Mouse (Mus musculus) layer of hippocampus, adult 9-11 months (tissue): ENCODE data around the gene Anks1.

Experiments used
- DNase-seq: peaks from one replicate; pipeline ENCODE4 v3.0.0; 2022

Gene Anks1

DNA sequence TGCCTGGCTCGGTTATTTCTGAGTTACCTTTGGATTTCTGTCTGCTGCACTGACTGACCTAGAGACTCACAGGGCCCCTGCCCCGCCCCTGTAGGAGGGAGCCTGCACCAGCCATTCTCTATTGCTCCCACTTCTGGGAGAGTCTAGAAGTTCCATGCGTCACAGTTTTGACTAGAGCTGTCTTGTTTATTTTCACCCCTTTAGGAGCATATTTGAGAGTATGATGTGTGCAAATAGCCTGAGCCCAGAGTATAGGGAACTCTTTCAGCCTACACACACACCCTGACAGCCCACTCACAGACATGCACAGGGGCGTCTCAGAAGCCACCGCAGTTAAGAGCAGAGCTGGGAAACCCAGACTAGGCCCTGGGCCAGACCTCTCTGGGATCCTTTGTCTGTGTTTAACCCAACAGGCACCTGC, 116.4 kb downstream of the Anks1 start:
- DNase-seq = no peak

GRCm38 (mm10) chr17:28026111-28026872, 117.2 kb downstream of the Anks1 start:
- no peak for DNase-seq

GRCm38 (mm10) chr17:28027197-28027596, 118.1 kb downstream of the Anks1 start:
- no peak for DNase-seq

GRCm38 (mm10) chr17:28028236-28028635, 119.1 kb downstream of the Anks1 start:
- no peak for DNase-seq

DNA sequence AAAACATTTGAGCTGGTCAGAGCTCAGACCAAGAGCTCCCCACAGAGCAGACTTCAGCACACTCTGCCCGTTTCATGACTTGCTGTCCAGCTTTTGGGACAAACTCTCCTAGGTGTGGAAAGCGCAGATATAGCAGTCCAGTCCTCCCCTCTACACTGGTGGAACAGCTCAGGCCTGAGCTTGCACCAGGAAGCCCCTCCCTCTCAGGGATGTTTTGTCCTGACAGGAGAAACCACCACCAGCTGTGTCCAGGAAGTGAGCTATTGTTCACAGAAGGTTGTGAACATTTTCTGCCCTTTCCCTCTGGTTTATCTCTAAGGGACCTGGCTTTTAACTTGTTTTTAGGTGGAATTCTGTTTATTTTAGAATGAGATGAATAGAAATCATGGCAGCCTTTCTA, 120.2 kb downstream of the Anks1 start:
- no peak for DNase-seq

- DNase-seq = no peak
Observed at GRCm38 (mm10) chr17:28030446-28030845, 121.3 kb downstream of the Anks1 start.

- DNase-seq = no peak
Observed at GRCm38 (mm10) chr17:28031281-28031941, 122.3 kb downstream of the Anks1 start.

GRCm38 (mm10) chr17:28032219-28032618, 123.1 kb downstream of the Anks1 start:
- no peak for DNase-seq

DNA sequence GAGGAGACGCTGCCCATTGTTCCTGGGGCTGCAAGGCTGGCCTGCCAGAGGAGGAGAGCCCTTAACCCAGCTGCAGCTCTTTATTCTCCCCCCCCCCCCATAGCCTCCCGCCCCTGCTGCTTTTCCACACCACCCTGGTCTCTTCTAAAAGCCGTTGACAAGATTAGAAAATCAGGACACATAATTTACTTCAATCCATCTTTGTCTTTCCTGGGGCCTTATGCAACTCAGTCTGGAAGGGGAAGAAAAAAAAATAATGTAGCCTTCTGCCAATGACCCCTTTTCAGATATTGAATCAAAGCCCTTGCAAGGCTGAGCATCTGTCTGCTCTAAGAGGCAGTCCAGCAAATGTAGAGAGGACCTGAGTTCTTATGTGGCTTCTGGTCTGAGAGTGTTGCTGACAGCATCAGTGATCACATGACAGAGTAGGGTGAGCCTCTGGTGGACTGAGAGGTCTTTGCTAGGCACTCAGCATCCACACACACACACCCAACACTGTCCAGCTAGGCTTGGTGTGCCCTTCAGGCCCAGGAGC, 124.0 kb downstream of the Anks1 start:
- DNase-seq = no peak

DNA sequence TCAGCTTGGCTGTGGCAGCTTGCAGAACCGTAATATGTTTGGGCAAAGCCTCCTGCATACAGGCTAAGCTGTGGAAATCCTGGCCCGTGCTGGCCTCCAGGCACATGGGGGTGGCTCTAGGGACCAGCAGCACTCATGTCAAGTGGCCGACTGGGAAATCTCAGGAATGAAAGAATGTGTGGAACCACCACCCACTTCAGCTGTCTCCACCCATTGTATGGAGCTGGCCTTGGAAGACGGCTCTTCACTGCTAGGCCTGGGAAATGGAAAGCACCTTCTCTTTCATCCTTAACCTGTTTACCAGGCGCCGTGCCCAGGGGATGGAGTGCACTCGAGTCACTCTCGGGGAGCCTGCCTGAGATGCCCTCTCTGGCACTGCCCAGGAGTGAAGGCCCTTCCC, 125.9 kb downstream of the Anks1 start:
- DNase-seq = no peak

GRCm38 (mm10) chr17:28036813-28037756, 128.0 kb downstream of the Anks1 start:
- DNase-seq = peak; percentile 74

DNA sequence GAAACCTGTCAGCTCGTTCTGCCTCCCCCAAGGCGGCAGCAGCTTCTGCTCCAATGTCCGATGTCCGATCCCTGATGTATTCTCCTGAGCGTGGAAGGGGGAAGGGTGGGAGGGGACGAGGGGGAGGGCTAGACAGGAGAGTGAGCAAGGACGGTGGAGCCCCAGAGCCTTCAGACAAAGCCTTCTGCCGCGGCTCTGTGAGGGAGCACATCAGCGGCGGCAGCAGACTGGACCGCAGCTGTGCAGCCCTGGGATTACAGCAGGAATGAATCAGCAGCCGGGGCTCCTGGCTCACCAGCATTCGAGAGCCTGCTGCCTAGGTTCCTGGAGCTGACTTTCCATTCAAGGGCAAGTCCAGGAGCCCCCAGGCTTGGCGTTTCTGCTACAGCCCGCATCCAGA, 131.5 kb downstream of the Anks1 start:
- DNase-seq = peak; percentile 17

GRCm38 (mm10) chr17:28041298-28041697, 132.2 kb downstream of the Anks1 start:
- DNase-seq = no peak

DNA sequence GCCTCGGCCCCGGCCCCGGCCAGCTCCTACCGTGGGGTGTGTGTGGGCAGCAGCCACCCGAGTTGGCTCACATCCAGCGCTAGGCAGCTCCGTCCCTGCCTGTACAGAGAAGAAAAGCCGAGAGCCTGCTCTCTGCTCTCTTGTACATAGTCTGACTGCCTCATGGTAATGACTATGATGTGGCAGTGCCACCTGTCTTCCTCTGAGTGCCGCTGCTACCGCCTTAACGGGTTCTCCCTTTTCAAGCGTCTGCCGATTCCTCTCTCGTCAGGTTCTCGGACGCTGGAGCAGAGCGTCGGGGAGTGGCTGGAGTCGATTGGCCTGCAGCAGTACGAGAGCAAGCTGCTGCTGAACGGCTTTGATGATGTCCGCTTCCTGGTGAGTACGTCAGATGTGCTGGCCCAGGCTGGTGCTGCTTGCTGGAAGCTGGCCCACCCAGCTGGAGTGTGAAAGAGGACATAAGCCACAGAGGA, 133.2 kb downstream of the Anks1 start:
- peak; percentile 77 for DNase-seq

DNA sequence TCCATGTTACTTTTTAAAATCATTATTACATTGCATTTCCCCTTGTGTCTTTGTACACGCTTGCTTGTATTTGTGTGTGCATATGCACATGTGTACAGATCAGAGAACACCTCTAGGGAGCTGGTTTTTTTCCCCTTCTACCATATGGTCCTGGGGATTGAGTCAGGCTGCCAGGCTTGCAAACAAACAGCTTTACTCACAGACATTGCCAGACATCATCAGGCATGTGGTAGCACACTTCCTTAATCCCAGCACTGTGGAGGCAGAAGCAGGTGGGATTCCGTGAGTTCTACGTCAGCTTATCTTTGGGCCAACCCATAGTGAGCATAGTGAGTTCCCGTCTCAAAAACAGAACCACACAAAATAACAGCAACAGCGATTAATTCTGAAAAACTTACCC, 137.9 kb downstream of the Anks1 start:
- DNase-seq = no peak

DNA sequence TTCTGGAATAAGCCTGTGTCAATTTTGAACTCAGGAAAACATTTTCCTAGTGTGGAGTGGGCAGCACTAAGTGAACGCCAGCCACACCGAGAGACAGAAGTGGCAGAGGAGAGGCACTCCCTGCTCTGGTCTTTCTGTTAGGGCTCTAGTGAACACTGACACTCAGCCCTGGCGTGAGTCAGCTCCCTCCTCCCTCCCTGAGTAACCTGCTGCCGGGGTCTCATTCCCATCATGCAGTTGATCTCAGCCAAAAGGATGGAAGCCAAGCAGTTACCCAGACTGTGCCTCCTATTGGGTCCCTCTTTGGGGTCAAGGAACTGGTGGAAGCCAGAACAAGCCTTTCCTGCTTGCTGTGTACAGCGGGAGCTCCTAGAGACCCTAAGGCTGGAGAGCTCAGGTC, 138.4 kb downstream of the Anks1 start:
- DNase-seq = no peak

GRCm38 (mm10) chr17:28048425-28048824, 139.3 kb downstream of the Anks1 start:
- DNase-seq = no peak

- DNase-seq = no peak
Observed at GRCm38 (mm10) chr17:28050210-28050609, 141.1 kb downstream of the Anks1 start.

DNA sequence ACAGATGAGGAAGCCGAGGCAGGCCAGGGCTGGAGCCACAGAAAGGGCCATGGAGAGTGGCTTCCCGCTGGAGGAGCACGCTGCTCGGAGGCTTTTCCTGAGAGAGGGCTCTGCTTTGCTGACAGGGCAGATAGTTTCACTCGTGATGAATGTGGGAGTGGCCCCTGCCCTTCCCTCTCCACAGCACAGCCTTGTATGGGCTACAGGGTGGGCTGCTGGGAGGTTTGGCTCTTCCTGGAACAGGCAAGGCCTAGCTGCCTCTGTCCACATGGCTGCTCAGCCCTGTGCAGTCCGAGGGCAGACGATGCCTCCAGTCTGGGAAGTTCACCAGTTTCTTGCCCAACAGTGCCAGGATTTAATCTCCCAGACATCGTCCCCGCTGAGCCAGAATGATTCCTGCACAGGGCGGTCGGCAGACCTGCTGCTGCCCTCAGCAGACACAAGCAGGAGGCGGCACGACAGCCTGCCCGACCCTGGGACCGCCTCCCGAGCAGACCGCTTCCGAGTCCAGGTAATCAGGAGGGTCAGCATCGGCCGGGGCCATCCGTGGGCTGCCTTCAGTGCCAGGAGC, 143.3 kb downstream of the Anks1 start:
- DNase-seq = no peak

DNA sequence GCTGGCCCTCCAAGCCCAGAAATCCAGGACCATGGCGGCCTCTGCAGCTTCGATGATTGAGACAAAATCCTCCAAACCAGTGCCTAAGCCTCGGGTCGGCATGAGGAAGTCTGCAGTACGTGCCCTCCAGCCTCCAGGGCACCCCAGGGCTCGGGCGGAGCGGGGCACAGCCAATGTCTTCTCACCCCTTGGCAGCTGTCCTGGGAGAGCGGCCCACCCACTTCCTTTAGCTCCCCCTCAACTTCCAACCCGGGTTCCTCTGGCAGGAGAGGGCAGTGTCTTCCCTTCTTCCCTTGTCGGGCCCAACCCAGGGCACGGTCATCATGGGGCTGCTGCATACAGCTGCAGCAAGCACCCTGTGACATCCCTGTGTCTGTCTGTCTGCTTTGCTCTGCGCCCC, 149.2 kb downstream of the Anks1 start:
- DNase-seq = no peak

- DNase-seq = no peak
Observed at GRCm38 (mm10) chr17:28060681-28061080, 151.6 kb downstream of the Anks1 start.

GRCm38 (mm10) chr17:28061472-28061871, 152.4 kb downstream of the Anks1 start:
- DNase-seq = peak; percentile 36

- DNase-seq = no peak
Observed at GRCm38 (mm10) chr17:28062710-28063109, 153.6 kb downstream of the Anks1 start.
